Mouse (Mus musculus) bone marrow, adult 2 months (tissue): ENCODE results near the gene Mrps26. TPM values are rescaled to one million over a fixed set of nuclear protein-coding genes. Genes with fewer than 3 reads are reported as not detected.

ENCODE experiments used
- H3K27ac ChIP-seq: fragments of 200-500 bp; 2 replicates; pipeline ENCODE4 v1.5.1; 2012; ENCODE audit warnings: low read depth, mild to moderate bottlenecking, control low read depth, inconsistent platforms, low read length; ENCODE audit not compliant: control insufficient read depth, poor library complexity, insufficient read depth
- H3K4me1 ChIP-seq: fragments of 200-500 bp; 2 replicates; pipeline ENCODE4 v1.6.1; 2011; ENCODE audit warnings: low read length; ENCODE audit not compliant: control insufficient read depth, insufficient read depth
- H3K4me3 ChIP-seq: fragments of 200-500 bp; replicated peaks from 2 replicates; pipeline ENCODE3; 2011; ENCODE audit warnings: mild to moderate bottlenecking, low read depth, low read length, control low read depth; ENCODE audit not compliant: control insufficient read depth
- CTCF ChIP-seq: fragments of 200-500 bp; IDR thresholded peaks from 2 replicates; pipeline ENCODE4 v1.5.1; 2011; ENCODE audit warnings: low read length, control low read depth; ENCODE audit not compliant: control insufficient read depth, insufficient read depth
- POLR2A ChIP-seq: fragments of 200-500 bp; IDR thresholded peaks from 2 replicates; pipeline ENCODE4 v1.6.1; 2011; ENCODE audit warnings: low read depth, mild to moderate bottlenecking, control low read depth, low read length, borderline replicate concordance; ENCODE audit not compliant: control insufficient read depth
- WGBS: fragments of 180-500 bp; shearing (Covaris S2); methylation state at CpG from one replicate; pipeline ENCODE4 v1.1.7; 2018; 5-methylcytosine and 5-hydroxymethylcytosine counted together
- polyA plus RNA-seq: library from polyadenylated mRNA; stranded (reverse); fragments of >200 nt; gene quantifications from 2 replicates; pipeline ENCODE4 v1.2.4, GENCODE M21; 2011; ENCODE audit warnings: low replicate concordance; ENCODE audit not compliant: missing spikeins, insufficient read depth, insufficient read length

Gene Mrps26
- polyA plus RNA-seq, 1 experiment = 57.4 TPM

DNA sequence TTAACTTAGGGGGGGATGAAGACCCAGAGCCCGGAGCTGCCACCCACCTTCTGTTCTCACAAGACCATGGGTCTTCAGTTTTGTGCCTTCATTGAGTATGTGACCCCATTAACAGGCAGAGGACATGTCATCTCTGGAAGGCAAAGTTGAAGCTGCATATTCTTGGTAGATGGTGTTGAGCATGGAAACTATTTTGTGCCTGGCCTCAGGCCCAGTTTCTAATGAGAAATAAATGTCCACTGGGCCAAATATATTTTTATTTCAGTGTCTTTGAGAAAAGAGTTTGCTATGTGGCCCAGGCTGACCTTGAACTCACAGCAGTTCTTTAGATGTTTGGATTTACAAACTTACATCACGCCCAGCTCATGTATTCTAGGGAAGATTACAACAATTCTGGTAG lies 26.2 kb downstream of the Mrps26 start:
- Histone ChIP-seq H3K4me1 (no peaks in the 10 kb centered on the region), H3K4me3 (no peak overlapping the region), H3K27ac (no peak overlapping the region)
- no peak for TF ChIP-seq CTCF
- TF ChIP-seq POLR2A = no peak
- WGBS = 84% methylated on average over 2 of the region's 2 CpGs

GRCm38 (mm10) chr2:130591016-130591415 lies 27.5 kb downstream of the Mrps26 start:
- Histone ChIP-seq H3K27ac (no peak overlapping the region), H3K4me3 (no peak overlapping the region), H3K4me1 (no peaks in the 10 kb centered on the region)
- TF ChIP-seq POLR2A (no peak), CTCF (no peak)
- 84% methylated on average over 2 of the region's 2 CpGs for WGBS

DNA sequence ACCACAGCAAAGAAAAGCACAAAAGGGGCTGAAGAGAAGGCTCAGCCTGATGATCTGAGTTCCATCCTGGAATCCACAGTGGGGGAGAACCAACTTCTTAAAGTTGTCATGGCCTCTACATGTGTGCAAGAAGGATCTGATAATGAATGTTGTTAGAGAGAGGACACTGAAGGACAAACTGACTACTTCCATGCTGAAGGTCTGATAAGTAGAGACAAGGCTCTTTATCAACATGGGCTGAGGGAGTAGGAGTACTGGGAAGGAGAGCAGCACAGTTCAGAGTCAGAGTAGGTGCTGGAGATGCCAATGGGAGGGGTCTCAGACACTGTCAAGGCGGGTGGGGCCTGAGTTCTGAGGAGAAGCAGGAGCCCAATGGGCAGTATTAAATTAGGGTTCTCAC lies 32.1 kb downstream of the Mrps26 start:
- Histone ChIP-seq H3K4me3 (no peak overlapping the region), H3K27ac (no peak overlapping the region), H3K4me1 (no peaks in the 10 kb centered on the region)
- WGBS = 80% methylated on average over 1 of the region's 1 CpGs
- TF ChIP-seq POLR2A = no peak
- TF ChIP-seq CTCF = no peak

GRCm38 (mm10) chr2:130597601-130598010 lies 34.1 kb downstream of the Mrps26 start:
- 29% methylated on average over 1 of the region's 1 CpGs for WGBS
- Histone ChIP-seq H3K4me3 (no peak overlapping the region), H3K4me1 (no peaks in the 10 kb centered on the region), H3K27ac (no peak overlapping the region)
- no peak for TF ChIP-seq POLR2A
- TF ChIP-seq CTCF = no peak

DNA sequence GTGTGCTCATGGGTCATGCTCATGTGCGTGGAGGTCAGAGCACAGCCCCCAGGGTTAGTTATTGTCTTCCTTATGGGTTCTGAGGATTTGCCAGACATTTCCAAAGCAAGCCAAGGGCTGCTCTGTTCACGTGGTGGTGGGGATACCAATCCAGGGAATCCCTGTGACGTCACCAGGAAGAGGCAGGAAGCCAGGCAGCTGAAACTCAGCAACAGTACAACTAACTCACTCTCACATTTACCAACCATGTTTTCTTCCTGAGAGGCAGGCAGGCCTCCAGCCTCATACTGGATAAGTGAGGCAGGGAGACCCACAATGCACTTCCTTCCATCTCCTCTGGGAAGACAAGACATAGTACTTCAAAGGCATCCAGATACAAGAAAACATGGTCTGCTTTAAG lies 34.9 kb downstream of the Mrps26 start:
- no peaks in the 10 kb centered on the region for H3K4me1 ChIP-seq
- 87% methylated on average over 3 of the region's 3 CpGs for WGBS
- H3K4me3 ChIP-seq = no peak overlapping the region
- TF ChIP-seq CTCF (no peak), POLR2A (no peak)
- H3K27ac ChIP-seq = no peak overlapping the region

- TF ChIP-seq POLR2A (no peak), CTCF (no peak)
- WGBS = 87% methylated on average over 4 of the region's 4 CpGs
- Histone ChIP-seq H3K4me3 (no peak overlapping the region), H3K27ac (no peak overlapping the region), H3K4me1 (no peaks in the 10 kb centered on the region)
Observed at GRCm38 (mm10) chr2:130602195-130602594, 38.7 kb downstream of the Mrps26 start.

DNA sequence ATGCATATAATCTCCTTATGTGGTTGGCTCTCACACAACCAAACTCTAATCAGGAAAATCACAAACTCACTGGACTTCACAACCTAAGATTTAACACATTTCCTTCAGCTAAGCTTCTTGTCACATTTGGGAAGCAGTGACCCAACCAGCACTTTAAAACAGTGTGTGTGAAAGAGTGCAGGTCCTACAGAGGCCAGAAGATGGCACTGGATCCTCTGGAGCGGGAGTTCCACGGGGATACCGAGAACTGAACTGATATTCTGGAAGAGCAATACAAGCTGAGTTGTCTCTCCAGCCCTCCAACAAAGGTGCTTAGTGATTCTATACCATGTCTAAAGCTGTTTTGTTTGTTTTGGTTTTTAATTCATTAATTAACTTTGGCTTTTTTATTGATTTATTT lies 49.5 kb downstream of the Mrps26 start:
- H3K27ac ChIP-seq = no peak overlapping the region
- WGBS = 81% methylated on average over 3 of the region's 3 CpGs
- no peaks in the 10 kb centered on the region; the same call in 1 of the 2 replicates for H3K4me1 ChIP-seq
- H3K4me3 ChIP-seq = no peak overlapping the region
- TF ChIP-seq CTCF = peak; percentile 39; the same call in 1 of the 2 replicates
- TF ChIP-seq POLR2A = no peak

Other genes starting within 250 kb of the Mrps26 start
- 10.6 and 11.8 TPM in 2 replicates for gene Cpxm1, start 166.2 kb upstream of the Mrps26 start, polyA plus RNA-seq
- gene Gm28372, start 158.5 kb upstream of the Mrps26 start, polyA plus RNA-seq = not detected in 2 replicates
- gene 1700020A23Rik, start 158.5 kb upstream of the Mrps26 start, polyA plus RNA-seq = not detected in 2 replicates
- not detected in 2 replicates for gene Tmem239, start 157.3 kb upstream of the Mrps26 start, polyA plus RNA-seq
- 166 and 195 TPM in 2 replicates for gene Vps16, start 139.4 kb upstream of the Mrps26 start, polyA plus RNA-seq
- 6.1 and 8.5 TPM in 2 replicates for gene Pced1a, start 139.0 kb upstream of the Mrps26 start, polyA plus RNA-seq
- gene Ptpra, start 113.5 kb upstream of the Mrps26 start, polyA plus RNA-seq = 25.6 and 33.1 TPM in 2 replicates
- gene Oxt, start 12.4 kb downstream of the Mrps26 start, polyA plus RNA-seq = not detected in 2 replicates
- gene Avp, start 18.8 kb downstream of the Mrps26 start, polyA plus RNA-seq = not detected in 2 replicates
- gene Fastkd5, start 66.3 kb downstream of the Mrps26 start, polyA plus RNA-seq = 2.5 and 3.1 TPM in 2 replicates
- 2.3 and 5.4 TPM in 2 replicates for gene Ubox5, start 66.3 kb downstream of the Mrps26 start, polyA plus RNA-seq
- 0.72 and 2.6 TPM in 2 replicates for gene Lzts3, start 79.1 kb downstream of the Mrps26 start, polyA plus RNA-seq
- 133 and 165 TPM in 2 replicates for gene Ddrgk1, start 100.9 kb downstream of the Mrps26 start, polyA plus RNA-seq
- 34.3 and 42.3 TPM in 2 replicates for gene Itpa, start 103.9 kb downstream of the Mrps26 start, polyA plus RNA-seq
- gene Slc4a11, start 133.8 kb downstream of the Mrps26 start, polyA plus RNA-seq = 0.54 and 2.5 TPM in 2 replicates